Mouse (Mus musculus): Measurements from ENCODE around the gene Ugp2. TPM values are rescaled to one million over a fixed set of nuclear protein-coding genes. Genes with fewer than 3 reads are reported as not detected.
A peak's percentile ranks its signal among the peaks of the same experiment; 100 is the strongest.

Gene Ugp2
- polyA plus RNA-seq, 1 experiment from 2014 or later = 53.7 TPM

- Histone ChIP-seq H3K4me3 (replicated peaks; ENCODE audit: low read length) (no peak overlapping the region), H3K9ac (replicated peaks; ENCODE audit: low read depth, low read length) (no peak overlapping the region), H3K27me3 (replicated peaks; ENCODE audit: control insufficient read depth, insufficient read depth, low read length) (no peaks in the 10 kb centered on the region), H3K4me2 (ENCODE audit: low read length) (no peak overlapping the region), H3K27ac (ENCODE audit: low read length) (no peak overlapping the region), H3K9me3 (ENCODE audit: control insufficient read depth, low read length) (no peaks in the 10 kb centered on the region), H3K4me1 (replicated peaks; ENCODE audit: control insufficient read depth, insufficient read depth, low read length) (no peaks in the 10 kb centered on the region), H3K36me3 (ENCODE audit: control insufficient read depth, insufficient read depth) (no peaks in the 10 kb centered on the region)
- 82% methylated on average over 4 of the region's 4 CpGs for WGBS
- ATAC-seq = no peak
These were observed 15.8 kb upstream of the Ugp2 start for GRCm38 (mm10) chr11:21386790-21387189.

DNA sequence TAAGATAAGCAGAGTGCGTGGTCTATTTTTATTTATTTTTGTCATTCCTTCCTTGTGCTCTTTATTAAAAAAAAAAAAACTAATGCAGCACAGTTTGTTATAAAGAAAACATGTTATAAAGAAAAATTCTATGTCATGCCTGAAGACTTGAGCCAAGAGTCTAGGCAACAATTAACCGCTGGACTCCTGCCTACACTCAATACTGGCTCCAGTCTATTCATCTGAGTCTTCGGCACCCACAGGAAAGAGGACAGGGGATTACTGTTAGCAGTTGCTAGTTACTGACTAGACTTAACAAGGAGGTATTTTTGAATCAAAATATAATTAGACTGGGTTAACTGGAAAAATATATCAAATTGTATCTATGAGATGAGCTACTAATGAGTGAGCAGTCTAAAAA, 3.1 kb upstream of the Ugp2 start:
- Histone ChIP-seq H3K4me1 (replicated peaks; ENCODE audit: control insufficient read depth, insufficient read depth, low read length) (peaks cover 10% of the 10 kb centered on the region), H3K9ac (replicated peaks; ENCODE audit: low read depth, low read length) (no peak overlapping the region), H3K27ac (ENCODE audit: low read length) (no peak overlapping the region), H3K36me3 (ENCODE audit: control insufficient read depth, insufficient read depth) (no peaks in the 10 kb centered on the region), H3K9me3 (ENCODE audit: control insufficient read depth, low read length) (no peaks in the 10 kb centered on the region), H3K27me3 (replicated peaks; ENCODE audit: control insufficient read depth, insufficient read depth, low read length) (no peaks in the 10 kb centered on the region), H3K4me3 (replicated peaks; ENCODE audit: low read length) (no peak overlapping the region), H3K4me2 (ENCODE audit: low read length) (no peak overlapping the region)
- no peak for ATAC-seq
- WGBS = 67% methylated on average over 3 of the region's 3 CpGs

GRCm38 (mm10) chr11:21370399-21371121, 441 bp downstream of the Ugp2 start:
- Histone ChIP-seq H3K27me3 (replicated peaks; ENCODE audit: control insufficient read depth, insufficient read depth, low read length) (no peaks in the 10 kb centered on the region), H3K9me3 (ENCODE audit: control insufficient read depth, low read length) (no peaks in the 10 kb centered on the region), H3K4me1 (replicated peaks; ENCODE audit: control insufficient read depth, insufficient read depth, low read length) (peaks cover 15% of the 10 kb centered on the region), H3K27ac (ENCODE audit: low read length) (peak overlapping the region; percentile 66), H3K4me3 (replicated peaks; ENCODE audit: low read length) (peak overlapping the region; percentile 95), H3K9ac (replicated peaks; ENCODE audit: low read depth, low read length) (peak overlapping the region; percentile 91), H3K36me3 (ENCODE audit: control insufficient read depth, insufficient read depth) (no peaks in the 10 kb centered on the region), H3K4me2 (ENCODE audit: low read length) (peak overlapping the region; percentile 62)
- under 1% methylated on average over 66 of the region's 69 CpGs for WGBS
- ATAC-seq = peak; percentile 90

GRCm38 (mm10) chr11:21369248-21370016, 1.6 kb downstream of the Ugp2 start:
- Histone ChIP-seq H3K27ac (ENCODE audit: low read length) (no peak overlapping the region), H3K36me3 (ENCODE audit: control insufficient read depth, insufficient read depth) (no peaks in the 10 kb centered on the region), H3K4me1 (replicated peaks; ENCODE audit: control insufficient read depth, insufficient read depth, low read length) (peaks cover 15% of the 10 kb centered on the region), H3K9ac (replicated peaks; ENCODE audit: low read depth, low read length) (peak overlapping the region; percentile 18; the same call in 1 of the 2 replicates), H3K27me3 (replicated peaks; ENCODE audit: control insufficient read depth, insufficient read depth, low read length) (no peaks in the 10 kb centered on the region), H3K9me3 (ENCODE audit: control insufficient read depth, low read length) (no peaks in the 10 kb centered on the region), H3K4me3 (replicated peaks; ENCODE audit: low read length) (peak overlapping the region; percentile 95), H3K4me2 (ENCODE audit: low read length) (peak overlapping the region; percentile 62)
- WGBS = 26% methylated on average over 9 of the region's 9 CpGs
- ATAC-seq = no peak

DNA sequence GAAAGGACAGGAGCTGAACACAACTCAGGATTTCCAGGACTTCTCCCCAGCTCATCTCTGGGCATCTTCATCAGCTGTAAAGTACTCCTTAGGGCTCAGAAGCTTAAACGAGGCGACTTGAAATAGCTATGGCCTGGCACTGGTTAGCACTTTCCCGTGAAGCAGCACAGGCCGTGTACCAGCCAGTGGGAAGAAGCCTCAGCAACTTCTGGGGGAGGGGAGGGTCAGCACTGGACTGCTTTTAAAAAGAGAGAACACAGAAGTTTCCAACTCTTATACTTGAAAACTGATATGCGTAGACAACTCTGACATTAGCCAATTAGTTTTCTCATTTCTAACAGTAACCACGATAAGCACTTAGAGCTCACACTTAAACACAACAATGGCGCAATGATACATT, 2.5 kb downstream of the Ugp2 start:
- H3K4me3 ChIP-seq (replicated peaks; ENCODE audit: low read length) = no peak overlapping the region
- peaks cover 15% of the 10 kb centered on the region for H3K4me1 ChIP-seq (replicated peaks; ENCODE audit: control insufficient read depth, insufficient read depth, low read length)
- H3K27me3 ChIP-seq (replicated peaks; ENCODE audit: control insufficient read depth, insufficient read depth, low read length) = no peaks in the 10 kb centered on the region
- peak overlapping the region; percentile 62; the same call in 1 of the 2 replicates for H3K4me2 ChIP-seq (ENCODE audit: low read length)
- H3K9me3 ChIP-seq (ENCODE audit: control insufficient read depth, low read length) = no peaks in the 10 kb centered on the region
- no peak overlapping the region for H3K9ac ChIP-seq (replicated peaks; ENCODE audit: low read depth, low read length)
- H3K36me3 ChIP-seq (ENCODE audit: control insufficient read depth, insufficient read depth) = no peaks in the 10 kb centered on the region
- no peak for ATAC-seq
- WGBS = 48% methylated on average over 7 of the region's 7 CpGs
- no peak overlapping the region for H3K27ac ChIP-seq (ENCODE audit: low read length)

- no peaks in the 10 kb centered on the region for H3K36me3 ChIP-seq (ENCODE audit: control insufficient read depth, insufficient read depth)
- no peak overlapping the region for H3K9ac ChIP-seq (replicated peaks; ENCODE audit: low read depth, low read length)
- 85% methylated on average over 4 of the region's 4 CpGs for WGBS
- H3K4me1 ChIP-seq (replicated peaks; ENCODE audit: control insufficient read depth, insufficient read depth, low read length) = peaks cover under 1% of the 10 kb centered on the region; the same call in 1 of the 2 replicates
- H3K9me3 ChIP-seq (ENCODE audit: control insufficient read depth, low read length) = no peaks in the 10 kb centered on the region
- H3K4me2 ChIP-seq (ENCODE audit: low read length) = no peak overlapping the region
- no peaks in the 10 kb centered on the region for H3K27me3 ChIP-seq (replicated peaks; ENCODE audit: control insufficient read depth, insufficient read depth, low read length)
- H3K4me3 ChIP-seq (replicated peaks; ENCODE audit: low read length) = no peak overlapping the region
- no peak overlapping the region for H3K27ac ChIP-seq (ENCODE audit: low read length)
- no peak for ATAC-seq
These were observed 7.7 kb downstream of the Ugp2 start for GRCm38 (mm10) chr11:21363144-21363940.

- H3K27me3 ChIP-seq (replicated peaks; ENCODE audit: control insufficient read depth, insufficient read depth, low read length) = no peaks in the 10 kb centered on the region
These were observed 19.7 kb downstream of the Ugp2 start for GRCm38 (mm10) chr11:21351296-21351695.

DNA sequence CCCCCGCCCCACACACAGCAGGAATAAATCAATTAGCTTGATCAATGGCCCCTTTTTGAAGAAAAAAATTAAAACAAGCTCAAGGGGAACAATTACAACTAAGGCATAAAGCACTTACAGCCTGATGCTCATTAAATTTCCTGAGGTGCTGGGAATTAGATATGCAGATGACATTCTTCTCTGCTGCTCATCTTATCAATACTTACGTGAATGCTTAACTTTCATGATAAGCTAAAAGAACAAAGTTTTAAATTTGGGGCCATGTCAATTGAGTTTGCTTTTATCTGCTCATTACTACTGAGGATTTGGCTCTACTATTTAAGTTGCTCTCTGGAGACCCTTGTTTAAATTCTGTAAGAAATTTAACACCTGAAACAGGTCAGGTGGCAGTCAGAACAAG, 22.1 kb downstream of the Ugp2 start:
- 87% methylated on average over 2 of the region's 2 CpGs for WGBS
- no peaks in the 10 kb centered on the region for H3K4me1 ChIP-seq (replicated peaks; ENCODE audit: control insufficient read depth, insufficient read depth, low read length)

More at GRCm38 (mm10) chr11:21351296-21351695, 19.7 kb downstream of the Ugp2 start:
- 89% methylated on average over 7 of the region's 7 CpGs for WGBS
- Histone ChIP-seq H3K4me3 (replicated peaks; ENCODE audit: low read length) (no peak overlapping the region), H3K9me3 (ENCODE audit: control insufficient read depth, low read length) (no peaks in the 10 kb centered on the region), H3K4me2 (ENCODE audit: low read length) (no peak overlapping the region), H3K4me1 (replicated peaks; ENCODE audit: control insufficient read depth, insufficient read depth, low read length) (no peaks in the 10 kb centered on the region), H3K9ac (replicated peaks; ENCODE audit: low read depth, low read length) (no peak overlapping the region), H3K36me3 (ENCODE audit: control insufficient read depth, insufficient read depth) (peaks cover 5% of the 10 kb centered on the region), H3K27ac (ENCODE audit: low read length) (no peak overlapping the region)
- no peak for ATAC-seq

DNA sequence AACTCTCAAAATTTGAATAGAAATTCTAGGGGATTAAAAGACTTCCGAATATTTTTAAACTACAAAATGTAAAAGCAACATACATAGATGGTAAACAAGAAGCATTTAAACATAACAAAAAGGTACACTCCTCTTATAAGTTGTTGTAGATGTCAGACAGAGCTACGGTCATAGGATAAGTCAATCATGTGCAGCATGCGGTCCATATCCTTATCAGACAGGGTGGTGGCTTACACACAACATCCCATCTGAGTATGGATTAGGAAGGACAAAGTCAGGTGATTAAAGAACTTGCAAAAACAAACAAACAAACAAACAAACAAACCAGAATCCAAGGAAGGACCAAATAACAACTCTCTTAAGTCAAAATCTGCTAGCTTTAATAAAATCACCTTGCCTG, 25.0 kb downstream of the Ugp2 start:
- Histone ChIP-seq H3K9me3 (ENCODE audit: control insufficient read depth, low read length) (no peaks in the 10 kb centered on the region), H3K27ac (ENCODE audit: low read length) (no peak overlapping the region), H3K9ac (replicated peaks; ENCODE audit: low read depth, low read length) (no peak overlapping the region), H3K4me2 (ENCODE audit: low read length) (no peak overlapping the region), H3K27me3 (replicated peaks; ENCODE audit: control insufficient read depth, insufficient read depth, low read length) (no peaks in the 10 kb centered on the region), H3K36me3 (ENCODE audit: control insufficient read depth, insufficient read depth) (no peaks in the 10 kb centered on the region), H3K4me1 (replicated peaks; ENCODE audit: control insufficient read depth, insufficient read depth, low read length) (no peaks in the 10 kb centered on the region), H3K4me3 (replicated peaks; ENCODE audit: low read length) (no peak overlapping the region)
- no peak for ATAC-seq
- WGBS = 91% methylated on average over 3 of the region's 3 CpGs

More for the DNA sequence above, 22.1 kb downstream of the Ugp2 start:
- Histone ChIP-seq H3K27me3 (replicated peaks; ENCODE audit: control insufficient read depth, insufficient read depth, low read length) (no peaks in the 10 kb centered on the region), H3K27ac (ENCODE audit: low read length) (no peak overlapping the region), H3K9me3 (ENCODE audit: control insufficient read depth, low read length) (no peaks in the 10 kb centered on the region), H3K4me3 (replicated peaks; ENCODE audit: low read length) (no peak overlapping the region), H3K36me3 (ENCODE audit: control insufficient read depth, insufficient read depth) (peaks cover 5% of the 10 kb centered on the region), H3K9ac (replicated peaks; ENCODE audit: low read depth, low read length) (no peak overlapping the region), H3K4me2 (ENCODE audit: low read length) (no peak overlapping the region)
- no peak for ATAC-seq
